Mouse (Mus musculus): ENCODE measurements at regions not wholly inside any gene's neighbourhood (a gene's known extent, or its start where the extent isn't known, plus 50 kb on each side); places are given as distances from the start of the nearest gene placed in this dataset.

DNA sequence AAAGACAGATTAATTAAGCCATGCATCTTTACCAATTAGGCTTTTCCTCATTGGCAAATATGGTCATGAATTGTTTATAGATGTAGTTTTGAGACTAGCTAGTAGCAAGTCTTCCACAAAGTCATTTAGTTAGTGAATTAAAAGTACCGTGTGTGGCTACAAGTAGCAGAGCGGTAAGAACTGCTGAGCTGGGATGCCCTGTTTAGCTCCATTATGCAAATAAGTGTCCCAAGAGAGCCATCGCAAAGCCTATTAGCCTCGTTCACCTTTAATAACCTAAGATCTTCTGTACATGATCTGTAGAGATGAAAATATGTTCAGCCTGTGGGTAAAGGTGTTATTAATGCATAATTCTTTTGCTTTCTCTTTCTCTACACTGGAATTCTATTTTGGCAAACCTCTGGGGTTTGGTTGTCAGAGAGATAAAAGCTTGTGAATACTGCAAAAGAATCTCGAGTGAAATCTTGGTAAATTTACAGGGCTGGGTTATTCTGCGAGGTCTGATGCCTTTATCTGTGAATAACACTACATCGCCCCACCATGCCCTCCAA lies 907.2 kb downstream of the Slc4a3 start:
- TF ChIP-seq CTCF (IDR thresholded peaks at IDR 0.05; ENCODE audit: low read depth) (no peak), EP300 (IDR thresholded peaks at IDR 0.05; ENCODE audit: low read depth) (no peak)

Data from liver, postnatal 0 days (tissue).